Mouse (Mus musculus) stomach, embryonic 15.5 days (tissue): Measurements from ENCODE around the gene Bptf. TPM values are rescaled to one million over a fixed set of nuclear protein-coding genes. Genes with fewer than 3 reads are reported as not detected.
"Not testable (repeated sequence)": the region's sequence is repeated elsewhere in the genome, so short reads cannot be mapped to it uniquely, and the experiment has no call there.

ENCODE experiments used
- ATAC-seq: fragments of 200-750 bp; cut with Nextera tagmentation; 2 replicates; pipeline ENCODE4 v1.8.0; 2017; ENCODE audit warnings: low read depth, moderate number of reproducible peaks, moderate TSS enrichment; ENCODE audit not compliant: insufficient read depth, low FRiP score
- H3K27ac ChIP-seq: fragments of 300-500 bp; sonication (generic); 2 replicates; pipeline ENCODE4 v1.5.1; 2015; ENCODE audit warnings: mild to moderate bottlenecking, inconsistent platforms
- H3K27me3 ChIP-seq: fragments of 300-500 bp; sonication (generic); replicated peaks from 2 replicates; pipeline ENCODE4 v1.6.1; 2015; ENCODE audit warnings: inconsistent platforms
- H3K36me3 ChIP-seq: fragments of 300-500 bp; sonication (generic); 2 replicates; pipeline ENCODE4 v1.6.1; 2015; ENCODE audit warnings: inconsistent platforms
- H3K4me1 ChIP-seq: fragments of 300-500 bp; sonication (generic); 2 replicates; pipeline ENCODE4 v1.6.1; 2015; ENCODE audit warnings: inconsistent platforms
- H3K4me2 ChIP-seq: fragments of 300-500 bp; sonication (generic); 2 replicates; pipeline ENCODE4 v1.6.1; 2015; ENCODE audit warnings: mild to moderate bottlenecking, inconsistent platforms
- H3K4me3 ChIP-seq: fragments of 300-500 bp; sonication (generic); replicated peaks from 2 replicates; pipeline ENCODE4 v1.5.1; 2015; ENCODE audit warnings: inconsistent platforms
- H3K9ac ChIP-seq: fragments of 300-500 bp; sonication (generic); 2 replicates; pipeline ENCODE4 v1.6.1; 2015; ENCODE audit warnings: inconsistent platforms
- H3K9me3 ChIP-seq: fragments of 300-500 bp; sonication (generic); 2 replicates; pipeline ENCODE4 v1.6.1; 2016; ENCODE audit warnings: inconsistent platforms
- WGBS: fragments of 180-500 bp; shearing (Covaris S2); methylation state at CpG from one replicate; pipeline ENCODE4 v1.1.7; 2015; 5-methylcytosine and 5-hydroxymethylcytosine counted together
- polyA plus RNA-seq: library from polyadenylated mRNA; unstranded; fragments of >200 nt; fragmentation: Nextera tagmentation; extraction: Ambion mirVana; gene quantifications from 2 replicates; pipeline ENCODE4 v1.2.1, GENCODE M21; 2015

The Bptf gene
- polyA plus RNA-seq, 1 experiment from 2014 or later, result 28.4 TPM

- peaks cover 16% of the 10 kb centered on the region; the same call in 1 of the 2 replicates for H3K36me3 ChIP-seq
- H3K9ac ChIP-seq, H3K27me3 ChIP-seq, H3K4me3 ChIP-seq, H3K9me3 ChIP-seq, H3K4me2 ChIP-seq, H3K27ac ChIP-seq, H3K4me1 ChIP-seq, ATAC-seq: not testable (repeated sequence)
- 89% methylated on average over 7 of the region's 7 CpGs for WGBS
Observed at GRCm38 (mm10) chr11:106996492-106996891, 135.4 kb downstream of the Bptf start.

GRCm38 (mm10) chr11:106994246-106995085 is 137.5 kb downstream of the Bptf start:
- no peak overlapping the region for H3K4me2 ChIP-seq
- no peak overlapping the region for H3K27ac ChIP-seq
- H3K27me3 ChIP-seq, result no peaks in the 10 kb centered on the region
- no peak overlapping the region for H3K9ac ChIP-seq
- peaks cover 27% of the 10 kb centered on the region; the same call in 1 of the 2 replicates for H3K36me3 ChIP-seq
- peaks cover 6% of the 10 kb centered on the region; the same call in 1 of the 2 replicates for H3K4me1 ChIP-seq
- no peak overlapping the region for H3K4me3 ChIP-seq
- 59% methylated on average over 3 of the region's 3 CpGs for WGBS
- no peak for ATAC-seq
- no peaks in the 10 kb centered on the region for H3K9me3 ChIP-seq

- H3K27me3 ChIP-seq, result no peaks in the 10 kb centered on the region
- no peak overlapping the region for H3K27ac ChIP-seq
- whole genome bisulfite sequencing, result 83% methylated on average over 2 of the region's 2 CpGs
- H3K9ac ChIP-seq, result no peak overlapping the region
- H3K4me1 ChIP-seq, result no peaks in the 10 kb centered on the region
- ATAC-seq, result no peak; the same call in 1 of the 2 replicates
- H3K4me3 ChIP-seq, result no peak overlapping the region
- H3K9me3 ChIP-seq, result no peaks in the 10 kb centered on the region
- peaks cover 32% of the 10 kb centered on the region for H3K36me3 ChIP-seq
- no peak overlapping the region for H3K4me2 ChIP-seq
Observed at GRCm38 (mm10) chr11:106987384-106987783, 144.5 kb downstream of the Bptf start.

GRCm38 (mm10) chr11:106985979-106986604 is 145.8 kb downstream of the Bptf start:
- WGBS, result 76% methylated on average over 9 of the region's 9 CpGs
- not testable (repeated sequence) for ATAC-seq, H3K4me2 ChIP-seq, H3K4me1 ChIP-seq, H3K9me3 ChIP-seq, H3K27ac ChIP-seq, H3K9ac ChIP-seq, H3K27me3 ChIP-seq, H3K4me3 ChIP-seq
- H3K36me3 ChIP-seq, result peaks cover 26% of the 10 kb centered on the region

Other genes starting within 250 kb of the Bptf start
- 13.2 and 13.4 TPM in 2 replicates for gene Smurf2, start 211.4 kb downstream of the Bptf start, polyA plus RNA-seq
- gene Kpna2, start 132.6 kb downstream of the Bptf start, polyA plus RNA-seq, result 259 and 365 TPM in 2 replicates
- gene 1810010H24Rik, start 106.4 kb downstream of the Bptf start, polyA plus RNA-seq, result 3.1 and 3.4 TPM in 2 replicates
- gene Nol11, start 57.3 kb upstream of the Bptf start, polyA plus RNA-seq, result 48.9 and 52.0 TPM in 2 replicates